Mouse (Mus musculus) CH12.LX (cell line): Measurements from ENCODE around the gene Rnf144b. TPM values are rescaled to one million over a fixed set of nuclear protein-coding genes. Genes with fewer than 3 reads are reported as not detected.

ENCODE experiments used
- DNase-seq: peaks from one replicate; pipeline ENCODE4 v3.0.0-alpha.2; 2013; ENCODE audit errors: extremely low read depth
- H3K27ac ChIP-seq: 2 replicates; pipeline ENCODE4 v1.5.1; 2012; ENCODE audit warnings: low read depth, mild to moderate bottlenecking, control low read depth, moderate library complexity; ENCODE audit not compliant: insufficient read depth
- H3K27me3 ChIP-seq: replicated peaks from 2 replicates; pipeline ENCODE3; 2012; ENCODE audit warnings: inconsistent platforms
- H3K36me3 ChIP-seq, 2 experiments: replicated peaks in 1 of 2; 2 replicates each; pipeline versions ENCODE3 to v1.6.1; 2012; ENCODE audit warnings: inconsistent platforms in 1 of 2, low read length in 1 of 2, mild to moderate bottlenecking in 1 of 2, mixed read lengths in 1 of 2, moderate library complexity in 1 of 2; ENCODE audit not compliant: control insufficient read depth in 1 of 2, insufficient read depth in 1 of 2
- H3K4me1 ChIP-seq, 2 experiments: 2 replicates each; pipeline ENCODE4 v1.6.1; 2012; ENCODE audit warnings: inconsistent platforms in 1 of 2, moderate library complexity in 1 of 2; ENCODE audit not compliant: insufficient read depth in 2 of 2, control insufficient read depth in 1 of 2
- H3K4me2 ChIP-seq: 2 replicates; pipeline ENCODE4 v1.6.1; 2012; ENCODE audit warnings: low read depth, mild to moderate bottlenecking, control low read depth; ENCODE audit not compliant: poor library complexity, insufficient read depth, severe bottlenecking
- H3K4me3 ChIP-seq, 3 experiments: fragments of 150-350 bp in 1 of 3; sonication (generic) in 1 of 3; replicated peaks in 1 of 3; 2 replicates each; pipeline versions ENCODE3 to v1.5.1; 2011 to 2012; ENCODE audit warnings: low read depth in 2 of 3, low read length in 2 of 3, mild to moderate bottlenecking in 2 of 3, moderate library complexity in 2 of 3, control low read depth in 1 of 3, improper control_type of control experiment in 1 of 3, inconsistent platforms in 1 of 3, mixed read lengths in 1 of 3; ENCODE audit not compliant: poor library complexity in 1 of 3
- H3K79me2 ChIP-seq: replicated peaks from 2 replicates; pipeline ENCODE4 v1.6.1; 2012; ENCODE audit warnings: mild to moderate bottlenecking, moderate library complexity; ENCODE audit not compliant: control insufficient read depth, poor library complexity, insufficient read depth, severe bottlenecking; ENCODE audit errors: extremely low read depth
- H3K9ac ChIP-seq: 2 replicates; pipeline ENCODE4 v1.6.1; 2012; ENCODE audit warnings: low read depth, mild to moderate bottlenecking, control low read depth, moderate library complexity; ENCODE audit not compliant: insufficient read depth
- H3K9me3 ChIP-seq: replicated peaks from 2 replicates; pipeline ENCODE3; 2012; ENCODE audit warnings: low read length, inconsistent platforms, mixed read lengths
- BHLHE40 ChIP-seq: IDR thresholded peaks from 2 replicates; pipeline ENCODE4 v1.6.1; 2011; ENCODE audit warnings: mild to moderate bottlenecking, low read depth, low read length, improper control_type of control experiment
- CTCF ChIP-seq, 2 experiments: IDR thresholded peaks in 1 of 2; conservative IDR thresholded peaks in 1 of 2; 2 replicates each; pipeline ENCODE4 v1.5.1; 2011 to 2012; ENCODE audit warnings: low read depth in 2 of 2, low read length in 2 of 2, improper control_type of control experiment in 1 of 2, inconsistent platforms in 1 of 2, mild to moderate bottlenecking in 1 of 2, moderate library complexity in 1 of 2
- E2F4 ChIP-seq: IDR thresholded peaks from 2 replicates; pipeline ENCODE4 v1.6.1; 2011; ENCODE audit warnings: low read depth, low read length, improper control_type of control experiment; ENCODE audit not compliant: insufficient replicate concordance
- ELF1 ChIP-seq: IDR thresholded peaks from 2 replicates; pipeline ENCODE4 v1.6.1; 2014; ENCODE audit warnings: low read depth, mild to moderate bottlenecking, inconsistent platforms, low read length, improper control_type of control experiment
- GABPA ChIP-seq: IDR thresholded peaks from 2 replicates; pipeline ENCODE4 v1.6.1; 2012; ENCODE audit warnings: low read depth, low read length, improper control_type of control experiment, inconsistent platforms; ENCODE audit not compliant: insufficient replicate concordance
- JUN ChIP-seq: IDR thresholded peaks from 2 replicates; pipeline ENCODE4 v1.6.1; 2011; ENCODE audit warnings: low read depth, mild to moderate bottlenecking, low read length, improper control_type of control experiment, moderate library complexity; ENCODE audit not compliant: insufficient read depth
- MAFK ChIP-seq: IDR thresholded peaks from 2 replicates; pipeline ENCODE4 v1.6.1; 2011; ENCODE audit warnings: low read length, improper control_type of control experiment; ENCODE audit not compliant: insufficient replicate concordance
- MEF2A ChIP-seq: IDR thresholded peaks from 2 replicates; pipeline ENCODE4 v1.6.1; 2014; ENCODE audit warnings: low read depth, mild to moderate bottlenecking, inconsistent platforms, low read length, improper control_type of control experiment, borderline replicate concordance
- MXI1 ChIP-seq: IDR thresholded peaks from 2 replicates; pipeline ENCODE4 v1.6.1; 2011; ENCODE audit warnings: mild to moderate bottlenecking, low read depth, low read length, improper control_type of control experiment
- MYC ChIP-seq: IDR thresholded peaks from 2 replicates; pipeline ENCODE4 v1.6.1; 2011; ENCODE audit warnings: low read depth, mild to moderate bottlenecking, improper control_type of control experiment, low read length
- NELFE ChIP-seq: IDR thresholded peaks from 2 replicates; pipeline ENCODE4 v1.6.1; 2011; ENCODE audit warnings: low read depth, low read length, improper control_type of control experiment
- PAX5 ChIP-seq: IDR thresholded peaks from 2 replicates; pipeline ENCODE4 v1.6.1; 2012; ENCODE audit warnings: low read length, inconsistent platforms, mixed read lengths
- POLR2AphosphoS2 ChIP-seq: IDR thresholded peaks from 2 replicates; pipeline ENCODE4 v1.6.1; 2011; ENCODE audit warnings: low read depth, low read length, improper control_type of control experiment
- RAD21 ChIP-seq: IDR thresholded peaks from 2 replicates; pipeline ENCODE4 v1.6.1; 2011; ENCODE audit warnings: low read depth, mild to moderate bottlenecking, low read length, improper control_type of control experiment, moderate library complexity
- SIN3A ChIP-seq: IDR thresholded peaks from 2 replicates; pipeline ENCODE4 v1.6.1; 2012; ENCODE audit warnings: low read length, improper control_type of control experiment, inconsistent platforms
- UBTF ChIP-seq: IDR thresholded peaks from 2 replicates; pipeline ENCODE4 v1.6.1; 2012; ENCODE audit warnings: low read depth, mild to moderate bottlenecking, inconsistent platforms, low read length, improper control_type of control experiment, moderate library complexity
- USF1 ChIP-seq: IDR thresholded peaks from 2 replicates; pipeline ENCODE4 v1.6.1; 2014; ENCODE audit warnings: low read depth, mild to moderate bottlenecking, inconsistent platforms, low read length, improper control_type of control experiment
- USF2 ChIP-seq: conservative IDR thresholded peaks from 2 replicates; pipeline ENCODE4 v1.6.1; 2011; ENCODE audit warnings: low read depth, low read length, improper control_type of control experiment
- ZMIZ1 ChIP-seq: IDR thresholded peaks from 2 replicates; pipeline ENCODE4 v1.6.1; 2012; ENCODE audit warnings: low read depth, mild to moderate bottlenecking, inconsistent platforms, low read length, improper control_type of control experiment
- ZNF384 ChIP-seq: IDR thresholded peaks from 2 replicates; pipeline ENCODE4 v1.6.1; 2012; ENCODE audit warnings: low read depth, low read length, improper control_type of control experiment, inconsistent platforms
- dilution Hi-C: fragments of 300-500 bp; cut with MboI; formaldehyde crosslinking; loops from 2 replicates; pipeline ENCODE4 v1.14.3; 2020; ENCODE audit warnings: low sequenced_read_pairs; ENCODE audit not compliant: extremely low pct_unique_long_range_greater_than_20kb, extremely low pct_ligation_motif_present
- in situ Hi-C: fragments of 300-500 bp; cut with MboI; formaldehyde crosslinking; loops from 3 replicates; pipeline ENCODE4 v1.14.3; 2019; ENCODE audit warnings: low sequenced_read_pairs, low pct_ligation_motif_present, low pct_unique_long_range_greater_than_20kb, mixed read lengths
- polyA plus RNA-seq: library from polyadenylated mRNA; unstranded; fragments of >175 nt; gene quantifications from 2 replicates; pipeline ENCODE4 v1.2.1, GENCODE M21; 2012; ENCODE audit warnings: low read depth; ENCODE audit not compliant: insufficient read length
- total RNA-seq, 2 experiments: library from RNA; depleted of rRNA; stranded (reverse); fragments of 300-350 nt in 1 of 2; fragments of >200 nt in 1 of 2; gene quantifications; 2 replicates each; pipeline ENCODE4 v1.2.3; 2012 to 2014

Gene Rnf144b
- total and polyA plus RNA-seq, 3 experiments = not detected

GRCm38 (mm10) chr13:47111185-47111584 is 11.3 kb upstream of the Rnf144b start:
- Histone ChIP-seq H3K79me2 (no peaks in the 10 kb centered on the region), H3K9me3 (no peaks in the 10 kb centered on the region), H3K27ac (no peak overlapping the region), H3K9ac (no peak overlapping the region), H3K36me3 (no peaks in the 10 kb centered on the region), H3K4me2 (no peak overlapping the region), H3K4me3 (no peak overlapping the region), H3K4me1 (0 out of 4 replicates have a peak, but pooled peaks cover 0 to 5% of the 10 kb centered on the region in 2 experiments), H3K27me3 (peaks cover 3% of the 10 kb centered on the region)
- dilution Hi-C loops = no loop called here
- in situ Hi-C loops = no loop called here
- TF ChIP-seq JUN (no peak), GABPA (no peak), UBTF (no peak)
- no peak for DNase-seq

GRCm38 (mm10) chr13:47112056-47112455 is 10.4 kb upstream of the Rnf144b start:
- Histone ChIP-seq H3K4me1 (0 out of 4 replicates have a peak, but pooled peaks cover 0 to 4% of the 10 kb centered on the region in 2 experiments), H3K27me3 (peaks cover 3% of the 10 kb centered on the region), H3K9ac (no peak overlapping the region), H3K4me2 (no peak overlapping the region), H3K4me3 (no peak overlapping the region), H3K27ac (no peak overlapping the region), H3K36me3 (no peaks in the 10 kb centered on the region), H3K79me2 (no peaks in the 10 kb centered on the region), H3K9me3 (no peaks in the 10 kb centered on the region)
- TF ChIP-seq POLR2AphosphoS2 (no peak), E2F4 (no peak), MYC (no peak), GABPA (no peak), SIN3A (no peak), RAD21 (no peak), PAX5 (no peak), USF2 (no peak), MXI1 (no peak), ZNF384 (no peak), ZMIZ1 (no peak), ELF1 (no peak), MAFK (no peak), NELFE (no peak), USF1 (no peak), CTCF (conservative IDR thresholded peaks at IDR 0.05 in 1 of 2, IDR thresholded peaks at IDR 0.05 in 1 of 2; ENCODE audit: low read depth in 2 of 2, low read length in 2 of 2) (no peak), BHLHE40 (no peak), MEF2A (no peak)
- in situ Hi-C loops (no loop called here), dilution Hi-C loops (no loop called here)
- no peak for DNase-seq
